Mouse (Mus musculus) ES-Bruce4 (cell line): ENCODE results near the gene Slamf7. TPM values are rescaled to one million over a fixed set of nuclear protein-coding genes. Genes with fewer than 3 reads are reported as not detected.

Experiments
- H3K27ac ChIP-seq: 2 replicates; pipeline ENCODE4 v1.5.1; 2012; ENCODE audit warnings: low read length, inconsistent platforms; ENCODE audit not compliant: insufficient read depth
- H3K27me3 ChIP-seq: 2 replicates; pipeline ENCODE4 v1.6.1; 2012; ENCODE audit warnings: mild to moderate bottlenecking, low read length, inconsistent platforms; ENCODE audit not compliant: control insufficient read depth, poor library complexity, insufficient read depth, severe bottlenecking
- H3K36me3 ChIP-seq: 2 replicates; pipeline ENCODE4 v1.6.1; 2012; ENCODE audit warnings: inconsistent platforms, mild to moderate bottlenecking, low read length, moderate library complexity; ENCODE audit not compliant: control insufficient read depth, poor library complexity, insufficient read depth, severe bottlenecking
- H3K4me1 ChIP-seq: one replicate; pipeline ENCODE4 v1.8.1; 2011; ENCODE audit warnings: low read length; ENCODE audit not compliant: control insufficient read depth, insufficient read depth
- H3K4me3 ChIP-seq: 2 replicates; pipeline ENCODE4 v1.5.1; 2011; ENCODE audit warnings: low read depth, mild to moderate bottlenecking, low read length
- H3K9ac ChIP-seq: 2 replicates; pipeline ENCODE4 v1.6.1; 2012; ENCODE audit warnings: low read depth, mild to moderate bottlenecking, inconsistent platforms; ENCODE audit not compliant: poor library complexity, severe bottlenecking
- H3K9me3 ChIP-seq: replicated peaks from 2 replicates; pipeline ENCODE4 v1.6.1; 2012; ENCODE audit warnings: mild to moderate bottlenecking, low read length, inconsistent platforms; ENCODE audit not compliant: control insufficient read depth, poor library complexity, insufficient read depth, severe bottlenecking
- CTCF ChIP-seq: IDR thresholded peaks from one replicate; pipeline ENCODE4 v1.8.1; 2011; ENCODE audit warnings: low read depth, low read length
- EP300 ChIP-seq: IDR thresholded peaks from 2 replicates; pipeline ENCODE4 v1.6.1; 2011; ENCODE audit warnings: low read depth, low read length; ENCODE audit not compliant: insufficient read depth
- POLR2A ChIP-seq: IDR thresholded peaks from one replicate; pipeline ENCODE4 v1.8.1; 2011; ENCODE audit warnings: low read length; ENCODE audit not compliant: insufficient read depth
- polyA plus RNA-seq: library from polyadenylated mRNA; stranded (reverse); fragments of >200 nt; gene quantifications from 2 replicates; pipeline ENCODE4 v1.2.4, GENCODE M21; 2011; ENCODE audit warnings: low read depth; ENCODE audit not compliant: missing spikeins, insufficient read depth, insufficient read length

Gene Slamf7
- polyA plus RNA-seq, 1 experiment = not detected

DNA sequence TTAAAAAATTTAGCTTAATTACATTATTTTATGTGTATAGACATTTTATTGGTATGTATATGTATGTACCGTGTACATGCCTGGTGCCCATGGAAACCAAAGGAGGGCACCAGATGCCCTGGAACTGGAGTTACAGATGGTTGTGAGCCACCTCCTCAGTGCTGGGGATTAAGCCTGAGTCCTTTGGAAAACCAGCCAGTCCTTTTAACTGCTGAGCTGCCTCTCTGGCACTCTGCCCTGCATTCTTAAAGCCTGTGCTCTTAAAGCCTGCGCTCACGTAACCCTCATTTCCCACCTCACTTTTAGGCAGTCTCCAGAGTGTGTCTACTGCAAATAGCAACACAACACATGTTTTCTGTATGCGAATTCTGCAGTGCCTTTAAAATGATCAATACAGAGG, 21.9 kb downstream of the Slamf7 start:
- H3K27ac ChIP-seq = no peak overlapping the region
- TF ChIP-seq POLR2A (no peak), CTCF (no peak), EP300 (no peak)
- no peaks in the 10 kb centered on the region for H3K27me3 ChIP-seq
- no peak overlapping the region for H3K9ac ChIP-seq
- no peak overlapping the region for H3K4me3 ChIP-seq
- no peaks in the 10 kb centered on the region for H3K4me1 ChIP-seq
- H3K9me3 ChIP-seq = no peaks in the 10 kb centered on the region
- no peaks in the 10 kb centered on the region for H3K36me3 ChIP-seq

- no peak overlapping the region for H3K27ac ChIP-seq
- no peak overlapping the region for H3K9ac ChIP-seq
- no peak overlapping the region for H3K4me3 ChIP-seq
- no peaks in the 10 kb centered on the region for H3K27me3 ChIP-seq
- no peaks in the 10 kb centered on the region for H3K36me3 ChIP-seq
- no peaks in the 10 kb centered on the region for H3K4me1 ChIP-seq
- TF ChIP-seq CTCF (no peak), EP300 (no peak), POLR2A (no peak)
- no peaks in the 10 kb centered on the region for H3K9me3 ChIP-seq
Measured at GRCm38 (mm10) chr1:171630041-171630440, 22.8 kb downstream of the Slamf7 start.

DNA sequence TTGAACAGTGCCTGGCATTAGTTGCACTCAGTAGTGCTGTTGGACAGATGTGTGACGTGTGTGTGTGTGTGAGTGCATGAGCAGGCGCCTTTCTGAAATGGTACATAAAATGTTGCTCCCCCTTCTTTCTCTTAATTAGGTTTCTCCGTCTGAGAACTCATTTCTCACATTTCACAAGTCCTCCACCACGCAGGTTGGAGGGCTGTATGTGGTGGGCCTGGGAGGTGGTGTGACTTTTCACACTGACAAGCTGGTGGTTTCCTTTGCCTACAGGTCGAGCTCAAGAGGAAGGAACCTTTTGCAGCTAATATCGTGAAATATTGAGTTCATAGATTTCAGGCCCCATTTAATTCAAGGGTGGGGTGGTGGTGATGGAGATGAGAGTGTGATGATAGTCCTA, 23.7 kb downstream of the Slamf7 start:
- Histone ChIP-seq H3K4me1 (no peaks in the 10 kb centered on the region), H3K27ac (no peak overlapping the region), H3K4me3 (no peak overlapping the region), H3K9ac (no peak overlapping the region), H3K9me3 (no peaks in the 10 kb centered on the region), H3K27me3 (no peaks in the 10 kb centered on the region), H3K36me3 (no peaks in the 10 kb centered on the region)
- TF ChIP-seq CTCF (no peak), POLR2A (no peak), EP300 (no peak)

GRCm38 (mm10) chr1:171627801-171628200, 25.0 kb downstream of the Slamf7 start:
- no peaks in the 10 kb centered on the region for H3K27me3 ChIP-seq
- no peaks in the 10 kb centered on the region for H3K36me3 ChIP-seq
- no peak overlapping the region for H3K4me3 ChIP-seq
- no peaks in the 10 kb centered on the region for H3K9me3 ChIP-seq
- no peak for TF ChIP-seq CTCF
- no peak for TF ChIP-seq POLR2A
- TF ChIP-seq EP300 = no peak
- H3K4me1 ChIP-seq = no peaks in the 10 kb centered on the region
- H3K9ac ChIP-seq = no peak overlapping the region
- no peak overlapping the region for H3K27ac ChIP-seq

GRCm38 (mm10) chr1:171620091-171620490, 32.7 kb downstream of the Slamf7 start:
- no peak for TF ChIP-seq POLR2A
- no peak for TF ChIP-seq EP300
- TF ChIP-seq CTCF = no peak
- Histone ChIP-seq H3K27me3 (no peaks in the 10 kb centered on the region), H3K27ac (no peak overlapping the region), H3K9me3 (no peaks in the 10 kb centered on the region), H3K36me3 (no peaks in the 10 kb centered on the region), H3K4me3 (no peak overlapping the region), H3K9ac (no peak overlapping the region), H3K4me1 (no peaks in the 10 kb centered on the region)

GRCm38 (mm10) chr1:171619645-171620044, 33.2 kb downstream of the Slamf7 start:
- H3K4me1 ChIP-seq = no peaks in the 10 kb centered on the region
- no peaks in the 10 kb centered on the region for H3K27me3 ChIP-seq
- TF ChIP-seq EP300 (no peak), CTCF (no peak), POLR2A (no peak)
- no peak overlapping the region for H3K4me3 ChIP-seq
- H3K36me3 ChIP-seq = no peaks in the 10 kb centered on the region
- no peaks in the 10 kb centered on the region for H3K9me3 ChIP-seq
- H3K27ac ChIP-seq = no peak overlapping the region
- no peak overlapping the region for H3K9ac ChIP-seq
